ENCODE assay signal across 21 mouse cellular contexts in the genomic region with DNA sequence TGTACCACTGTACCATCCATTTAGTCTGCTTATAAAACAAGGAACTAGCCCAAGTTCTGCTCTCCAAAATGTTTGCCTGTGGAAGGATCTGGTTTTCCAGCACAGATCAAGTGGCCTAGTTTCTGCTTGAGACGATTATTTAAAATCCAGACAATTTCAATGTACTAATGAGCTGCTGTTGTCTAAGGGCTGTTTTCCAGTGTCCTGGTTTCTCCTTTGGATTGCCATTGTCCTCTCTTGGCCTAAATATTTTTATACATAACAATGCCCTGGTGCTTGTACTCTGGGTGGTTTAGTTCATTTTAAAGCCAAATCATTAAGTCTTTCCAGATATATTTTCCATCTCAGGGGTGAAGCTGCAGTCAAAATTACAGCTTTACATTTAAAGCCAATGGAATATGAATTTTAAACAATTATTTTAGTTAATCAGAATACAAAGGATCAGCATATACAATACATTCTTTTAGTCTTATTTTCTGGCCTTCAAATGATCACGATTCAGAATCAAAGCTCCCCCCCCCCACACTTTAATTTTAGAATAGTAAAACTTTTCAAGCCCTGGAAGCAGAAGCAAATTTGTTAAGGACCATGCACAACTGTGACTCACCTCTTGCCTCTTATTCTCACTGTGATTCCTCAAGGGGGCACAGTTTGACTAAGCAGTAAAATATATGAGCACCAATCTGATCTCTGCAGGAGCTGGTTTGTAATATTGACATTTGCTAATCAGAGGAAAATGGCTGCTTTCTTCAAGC.
DNase-seq lines count a peak whose midpoint lies in the region; ATAC-seq and TF ChIP-seq lines count a peak whose summit lies in the region.
"Had no signal": no experiment of that assay in that cellular context is flagged by ENCODE, and none has a peak within 500 bp of the region (broad histone marks: within the 10 kb centered on the region; RNA-seq: fewer than 3 reads in every experiment).

No protein-coding gene starts in this region.

- no peak overlapping the region for H3K9ac ChIP-seq in CH12.LX (ENCODE audit: insufficient read depth, low read depth)
- H3K9ac ChIP-seq in midbrain, embryonic 11.5 days (ENCODE audit: low read length): no peak overlapping the region
- H3K9ac ChIP-seq: embryonic facial prominence, embryonic 13.5 days; heart, embryonic 12.5 days had no signal

- TF ChIP-seq CTCF in CH12.LX (conservative IDR thresholded peaks at IDR 0.05 in 1 of 2, IDR thresholded peaks at IDR 0.05 in 1 of 2; ENCODE audit: low read depth in 2 of 2, low read length in 2 of 2): peak in 1 of 2 experiments; percentile 29; a peak in 2 of 4 replicates

- no peaks in the 10 kb centered on the region for H3K36me3 ChIP-seq in CH12.LX (replicated peaks in 1 of 2; ENCODE audit: control insufficient read depth in 1 of 2, insufficient read depth in 1 of 2, low read length in 1 of 2)
- H3K36me3 ChIP-seq in midbrain, embryonic 11.5 days (ENCODE audit: control insufficient read depth, insufficient read depth, low read length): no peaks in the 10 kb centered on the region
- H3K36me3 ChIP-seq: embryonic facial prominence, embryonic 13.5 days; heart, embryonic 12.5 days had no signal

- H3K27me3 ChIP-seq in CH12.LX (replicated peaks): no peaks in the 10 kb centered on the region
- no peaks in the 10 kb centered on the region for H3K27me3 ChIP-seq in midbrain, embryonic 11.5 days (ENCODE audit: control insufficient read depth, insufficient read depth, low read length)
- H3K27me3 ChIP-seq: embryonic facial prominence, embryonic 13.5 days; heart, embryonic 12.5 days had no signal

- WGBS in midbrain, embryonic 11.5 days: 87% methylated on average over 2 of the region's 2 CpGs

- H3K4me1 ChIP-seq in CH12.LX (ENCODE audit: control insufficient read depth in 1 of 2, insufficient read depth in 2 of 2): peaks cover 0 to 3% of the 10 kb centered on the region in 2 experiments; a peak in 1 of 4 replicates
- H3K4me1 ChIP-seq in midbrain, embryonic 11.5 days (ENCODE audit: control insufficient read depth, insufficient read depth, low read length): no peaks in the 10 kb centered on the region
- H3K4me1 ChIP-seq: embryonic facial prominence, embryonic 13.5 days had no signal

- TF ChIP-seq EP300 in CH12.LX (IDR thresholded peaks at IDR 0.05; ENCODE audit: low read length): no peak

- H3K9me3 ChIP-seq in CH12.LX (replicated peaks; ENCODE audit: low read length): no peaks in the 10 kb centered on the region
- H3K9me3 ChIP-seq in midbrain, embryonic 11.5 days (ENCODE audit: control insufficient read depth, low read length): no peaks in the 10 kb centered on the region
- H3K9me3 ChIP-seq: embryonic facial prominence, embryonic 13.5 days; heart, embryonic 12.5 days had no signal

- in situ Hi-C loops in CH12.LX (cut with MboI; ENCODE audit: low pct_ligation_motif_present, low pct_unique_long_range_greater_than_20kb, low sequenced_read_pairs): no loop called here

- no peak overlapping the region for H3K27ac ChIP-seq in CH12.LX (ENCODE audit: insufficient read depth, low read depth)
- H3K27ac ChIP-seq in midbrain, embryonic 11.5 days (ENCODE audit: low read depth, low read length): no peak overlapping the region
- H3K27ac ChIP-seq: embryonic facial prominence, embryonic 13.5 days had no signal

- peak; percentile 34; the same call in 1 of the 2 replicates for ATAC-seq in frontal cortex, adult (ENCODE audit: low TSS enrichment)
- ATAC-seq in midbrain, embryonic 11.5 days (ENCODE audit: low FRiP score): no peak
- ATAC-seq: CD4-positive, CD25-positive, alpha-beta regulatory T cell, adult 4 months; forebrain, embryonic 14.5 days; hindbrain, embryonic 16.5 days; inflammation-experienced regulatory T-cells, adult 6 months; intestine, postnatal 0 days had no signal

- dilution Hi-C loops in CH12.LX (cut with MboI; ENCODE audit: extremely low pct_ligation_motif_present, extremely low pct_unique_long_range_greater_than_20kb, low sequenced_read_pairs): no loop called here

- H3K4me2 ChIP-seq in CH12.LX (ENCODE audit: insufficient read depth, low read depth, poor library complexity, severe bottlenecking): no peak overlapping the region
- no peak overlapping the region for H3K4me2 ChIP-seq in midbrain, embryonic 11.5 days
- H3K4me2 ChIP-seq: embryonic facial prominence, embryonic 13.5 days; heart, embryonic 12.5 days had no signal

- TF ChIP-seq RAD21 in CH12.LX (IDR thresholded peaks at IDR 0.05; ENCODE audit: low read depth, low read length): peak; percentile 28

- DNase-seq in frontal cortex, postnatal 10 days (ENCODE audit: low spot score in 2 of 2): no peak
- DNase-seq in 416B (ENCODE audit: low read depth): peak; percentile 7
- peak; percentile 15 for DNase-seq in CH12.LX (ENCODE audit: extremely low read depth)
- DNase-seq in retina, embryonic 14.5 days (ENCODE audit: low spot score): peak; percentile 79
- no peak for DNase-seq in heart, postnatal 36 days
- no peak for DNase-seq in midbrain, embryonic 11.5 days (ENCODE audit: low spot score, missing footprints)
- DNase-seq: adrenal gland, adult 2 months; adrenal gland, postnatal 25 days; B cell, adult 2 months; cerebellum, adult 11 months; cerebellum, adult 8-10 months; cerebellum, postnatal 25 days; gastrocnemius, postnatal 14 days had no signal

- intact Hi-C loops in heart, postnatal 36 days (cut with DNase I): no loop called here

- no peaks in the 10 kb centered on the region for H3K79me2 ChIP-seq in CH12.LX (replicated peaks; ENCODE audit: control insufficient read depth, extremely low read depth, insufficient read depth, poor library complexity, severe bottlenecking)

- no peak overlapping the region for H3K4me3 ChIP-seq in CH12.LX (replicated peaks in 1 of 3; ENCODE audit: low read depth in 2 of 3, low read length in 2 of 3, poor library complexity in 1 of 3)
- no peak overlapping the region for H3K4me3 ChIP-seq in midbrain, embryonic 11.5 days (ENCODE audit: low read depth, low read length)
- H3K4me3 ChIP-seq: embryonic facial prominence, embryonic 13.5 days; heart, embryonic 12.5 days had no signal

- no peak for TF ChIP-seq POLR2A in CH12.LX (IDR thresholded peaks at IDR 0.05; ENCODE audit: low read depth, low read length)

TF ChIP-seq in CH12.LX, 34 proteins besides CTCF, POLR2A, EP300 and RAD21:
- TF ChIP-seq USF2 (conservative IDR thresholded peaks at IDR 0.05; ENCODE audit: low read depth, low read length) (no peak), NELFE (IDR thresholded peaks at IDR 0.05; ENCODE audit: low read depth, low read length) (no peak), MEF2A (IDR thresholded peaks at IDR 0.05; ENCODE audit: borderline replicate concordance, low read depth, low read length) (no peak), SMC3 (IDR thresholded peaks at IDR 0.05; ENCODE audit: low read depth, low read length) (peak; percentile 8; the same call in 1 of the 2 replicates), POLR2AphosphoS2 (IDR thresholded peaks at IDR 0.05; ENCODE audit: low read depth, low read length) (no peak)

Comparison
In these comparisons a context has a peak if more than half of its experiments do, and no peak if none do; other contexts are left out.
1. DNase-seq: peak in 416B (single experiment), CH12.LX (single experiment) and retina, embryonic 14.5 days (single experiment); none in frontal cortex, postnatal 10 days (0 of 2), heart, postnatal 36 days (0 of 2) and midbrain, embryonic 11.5 days (single experiment).